Mouse (Mus musculus) brain, embryonic 14.5 days (tissue): ENCODE results near the gene Spc24.

ENCODE experiments used
- CTCF ChIP-seq: fragments of 200-500 bp; IDR thresholded peaks from 2 replicates; pipeline ENCODE4 v1.5.1; 2012; ENCODE audit warnings: inconsistent platforms, mild to moderate bottlenecking, moderate library complexity, borderline replicate concordance; ENCODE audit not compliant: insufficient read depth, insufficient read length; ENCODE audit errors: extremely low read depth
- POLR2A ChIP-seq: fragments of 200-500 bp; IDR thresholded peaks from 2 replicates; pipeline ENCODE4 v1.6.1; 2012; ENCODE audit warnings: mild to moderate bottlenecking, inconsistent platforms, borderline replicate concordance; ENCODE audit not compliant: poor library complexity, insufficient read depth, insufficient read length, severe bottlenecking; ENCODE audit errors: extremely low read depth

GRCm38 (mm10) chr9:21769558-21770183, 9.6 kb upstream of the Spc24 start:
- TF ChIP-seq CTCF (no peak), POLR2A (no peak)
